8 mouse cellular contexts compared by ENCODE assay signal in genomic region chr17:46553469-46553868, GRCm38 (mm10). TPM values are rescaled to one million over a fixed set of nuclear protein-coding genes. Genes with fewer than 3 reads are reported as not detected.
A peak's percentile ranks its signal among the peaks of the same experiment; 100 is the strongest.
DNase-seq lines count a peak whose midpoint lies in the region; ATAC-seq and TF ChIP-seq lines count a peak whose summit lies in the region.

No protein-coding gene starts in this region.

- peaks cover 30% of the 10 kb centered on the region for H3K36me3 ChIP-seq in heart, embryonic 11.5 days (ENCODE audit: control insufficient read depth, insufficient read depth, low read length)
- H3K36me3 ChIP-seq in hindbrain, embryonic 10.5 days, result peaks cover 40% of the 10 kb centered on the region
- H3K36me3 ChIP-seq in midbrain, embryonic 10.5 days, result peaks cover 38% of the 10 kb centered on the region

- H3K4me3 ChIP-seq in heart, embryonic 11.5 days (ENCODE audit: low read depth, low read length), result peak overlapping the region; percentile 92
- peak overlapping the region; percentile 77 for H3K4me3 ChIP-seq in cortical plate, adult 2 months (ENCODE audit: insufficient read depth, low read length)
- peak overlapping the region; percentile 100 for H3K4me3 ChIP-seq in hindbrain, embryonic 10.5 days
- peak overlapping the region; percentile 99 for H3K4me3 ChIP-seq in midbrain, embryonic 10.5 days

- no peak for TF ChIP-seq CTCF in cortical plate, adult 2 months (IDR thresholded peaks at IDR 0.05; ENCODE audit: extremely low read depth, insufficient read depth, low read length)

- TF ChIP-seq POLR2A in cortical plate, adult 2 months (IDR thresholded peaks at IDR 0.05; ENCODE audit: extremely low read depth, insufficient read depth, low read length), result no peak

- no peak for ATAC-seq in heart, embryonic 11.5 days (replicated peaks; ENCODE audit: insufficient number of reproducible peaks, low FRiP score, low TSS enrichment)

- no peaks in the 10 kb centered on the region for H3K27me3 ChIP-seq in heart, embryonic 11.5 days (ENCODE audit: control insufficient read depth, insufficient read depth, low read length)
- H3K27me3 ChIP-seq in hindbrain, embryonic 10.5 days (ENCODE audit: insufficient read depth, poor library complexity, severe bottlenecking), result peaks cover 8% of the 10 kb centered on the region; the same call in 1 of the 2 replicates
- H3K27me3 ChIP-seq in midbrain, embryonic 10.5 days (ENCODE audit: low read depth, poor library complexity, severe bottlenecking), result peaks cover 15% of the 10 kb centered on the region

- peak overlapping the region; percentile 82 for H3K4me2 ChIP-seq in heart, embryonic 11.5 days

- peaks cover 34% of the 10 kb centered on the region for H3K4me1 ChIP-seq in heart, embryonic 11.5 days (ENCODE audit: control insufficient read depth, insufficient read depth, low read length)
- H3K4me1 ChIP-seq in cortical plate, adult 2 months (ENCODE audit: control insufficient read depth, insufficient read depth, low read length), result peaks cover 2% of the 10 kb centered on the region; the same call in 1 of the 2 replicates
- peaks cover 57% of the 10 kb centered on the region for H3K4me1 ChIP-seq in hindbrain, embryonic 10.5 days (replicated peaks)
- peaks cover 53% of the 10 kb centered on the region for H3K4me1 ChIP-seq in midbrain, embryonic 10.5 days

- DNase-seq in heart, adult 8-10 months (ENCODE audit: low spot score), result no peak
- no peak for DNase-seq in hindbrain, embryonic 10.5 days (ENCODE audit: low spot score)
- no peak for DNase-seq in midbrain, embryonic 10.5 days (ENCODE audit: low spot score)
- no peak for DNase-seq in layer of hippocampus, postnatal 14 days (ENCODE audit: low spot score in 2 of 2)
- DNase-seq in urinary bladder, postnatal 36 days (ENCODE audit: low spot score in 2 of 2), result no peak
- no peak for DNase-seq in spleen, postnatal 4 days (ENCODE audit: low spot score in 2 of 2)

- peak overlapping the region; percentile 98 for H3K27ac ChIP-seq in heart, embryonic 11.5 days (ENCODE audit: low read depth, low read length)
- peak overlapping the region; percentile 73 for H3K27ac ChIP-seq in cortical plate, adult 2 months (ENCODE audit: insufficient read depth, low read length)
- peak overlapping the region; percentile 74 for H3K27ac ChIP-seq in hindbrain, embryonic 10.5 days
- peak overlapping the region; percentile 66 for H3K27ac ChIP-seq in midbrain, embryonic 10.5 days (replicated peaks)

- 19% methylated on average over 11 of the region's 11 CpGs for WGBS in heart, embryonic 11.5 days (ENCODE audit: insufficient replicate concordance)
- WGBS in hindbrain, embryonic 10.5 days, result 41% methylated on average over 11 of the region's 11 CpGs
- 41% methylated on average over 11 of the region's 11 CpGs for WGBS in midbrain, embryonic 10.5 days

- H3K9me3 ChIP-seq in heart, embryonic 11.5 days (replicated peaks; ENCODE audit: control insufficient read depth, low read length), result no peaks in the 10 kb centered on the region
- H3K9me3 ChIP-seq in hindbrain, embryonic 10.5 days, result no peaks in the 10 kb centered on the region
- no peaks in the 10 kb centered on the region for H3K9me3 ChIP-seq in midbrain, embryonic 10.5 days (replicated peaks)

- H3K9ac ChIP-seq in heart, embryonic 11.5 days (ENCODE audit: low read depth, low read length), result peak overlapping the region; percentile 100

RNA-seq across cellular contexts. Expression of gene Srf, which starts 2.5 kb away (rescaled TPM):
- polyA plus RNA-seq in heart, embryonic 11.5 days (2014; fragmentation: Nextera tagmentation; extraction: Ambion mirVana), result 14.6 and 15.0 TPM in 2 replicates
- total RNA-seq in heart, adult 8-10 months (2022), result 100 to 1,000 TPM in 2 of 4 experiments, 10 to 100 TPM in 2; 84.1 to 121 (median 98.6) TPM
- 89.1 and 90.0 TPM in 2 replicates for polyA plus RNA-seq in cortical plate, adult 2 months (2012; rRNA removed)
- polyA plus RNA-seq in hindbrain, embryonic 10.5 days (2016; fragmentation: Nextera tagmentation; extraction: Ambion mirVana), result 5.9 and 7.8 TPM in 2 replicates
- 5.0 and 6.5 TPM in 2 replicates for polyA plus RNA-seq in midbrain, embryonic 10.5 days (2016; fragmentation: Nextera tagmentation; extraction: Ambion mirVana)
- 10 to 100 TPM; 62.7 to 65.5 TPM for total RNA-seq in layer of hippocampus, postnatal 14 days (2021)

RNA-seq across cellular contexts. Expression of gene Cul9, which starts 7.3 kb away (rescaled TPM):
- polyA plus RNA-seq in heart, embryonic 11.5 days (2014; fragmentation: Nextera tagmentation; extraction: Ambion mirVana), result 2.5 and 4.4 TPM in 2 replicates
- 10 to 100 TPM; 22.7 to 28.0 (median 24.9) TPM for total RNA-seq in heart, adult 8-10 months (2022)
- 60.0 and 70.5 TPM in 2 replicates for polyA plus RNA-seq in cortical plate, adult 2 months (2012; rRNA removed)
- polyA plus RNA-seq in hindbrain, embryonic 10.5 days (2016; fragmentation: Nextera tagmentation; extraction: Ambion mirVana), result 4.5 and 7.6 TPM in 2 replicates
- 4.4 and 6.3 TPM in 2 replicates for polyA plus RNA-seq in midbrain, embryonic 10.5 days (2016; fragmentation: Nextera tagmentation; extraction: Ambion mirVana)
- 10 to 100 TPM; 42.7 to 43.9 TPM for total RNA-seq in layer of hippocampus, postnatal 14 days (2021)

RNA-seq across cellular contexts. Expression of gene Dnph1, which starts 57.0 kb away (rescaled TPM):
- polyA plus RNA-seq in heart, embryonic 11.5 days (2014; fragmentation: Nextera tagmentation; extraction: Ambion mirVana), result 27.9 and 28.4 TPM in 2 replicates
- total RNA-seq in heart, adult 8-10 months (2022), result 1 to 10 TPM; 1.7 to 2.2 (median 1.8) TPM
- polyA plus RNA-seq in cortical plate, adult 2 months (2012; rRNA removed), result 5.9 and 6.5 TPM in 2 replicates
- polyA plus RNA-seq in hindbrain, embryonic 10.5 days (2016; fragmentation: Nextera tagmentation; extraction: Ambion mirVana), result 75.2 and 91.2 TPM in 2 replicates
- polyA plus RNA-seq in midbrain, embryonic 10.5 days (2016; fragmentation: Nextera tagmentation; extraction: Ambion mirVana), result 85.2 and 98.4 TPM in 2 replicates
- total RNA-seq in layer of hippocampus, postnatal 14 days (2021), result 1 to 10 TPM; 5.7 TPM
